Mouse (Mus musculus) regulatory T cell (primary cell): ENCODE results near the gene Sin3b.

Source experiments
- in situ Hi-C: fragments of 300-600 bp; cut with MboI, MseI; formaldehyde crosslinking; loops from one replicate; pipeline ENCODE4 v1.15.1; 2025; ENCODE audit warnings: high pct_unique_total_duplicates

Gene Sin3b

DNA sequence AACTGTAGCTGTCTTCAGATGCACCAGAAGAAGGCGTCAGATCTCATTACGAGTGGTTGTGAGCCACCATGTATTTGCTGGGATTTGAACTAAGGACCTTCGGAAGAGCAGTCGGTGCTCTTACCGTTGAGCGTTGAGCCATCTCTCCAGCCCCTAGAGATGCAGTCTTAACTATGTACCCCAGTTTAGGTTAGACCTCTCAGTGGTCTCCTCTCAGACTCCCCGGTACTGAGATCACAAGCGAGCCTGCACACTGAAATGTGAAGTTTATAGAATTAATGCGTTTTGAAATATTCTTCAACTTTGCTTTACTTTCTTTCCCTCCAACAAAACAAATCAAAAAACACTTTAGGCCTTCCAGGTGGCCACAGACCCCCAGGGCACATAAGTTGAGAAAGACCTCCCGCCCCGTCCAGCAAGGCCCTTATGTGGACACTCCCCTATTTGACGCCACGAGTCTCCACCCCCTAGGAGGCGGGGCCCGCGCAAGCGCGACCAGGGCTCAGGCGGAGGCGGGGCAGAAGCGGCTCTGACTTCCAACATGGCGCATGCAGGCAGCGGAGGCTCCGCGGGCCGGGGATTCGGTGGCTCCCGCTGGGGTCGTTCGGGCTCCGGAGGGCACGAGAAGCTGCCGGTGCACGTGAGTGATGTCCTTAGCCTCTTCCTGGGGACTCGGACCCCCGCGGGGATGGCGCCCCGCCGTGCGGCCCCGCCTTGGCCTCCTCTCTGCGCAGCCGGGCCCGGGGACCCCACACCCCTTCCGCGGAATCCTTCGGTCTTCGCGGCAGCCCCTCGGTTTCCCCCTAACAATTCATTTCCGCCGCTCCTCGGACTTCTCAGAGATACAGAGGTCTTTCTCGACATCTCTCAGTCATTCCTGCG is at the start of gene Sin3b:
Gene Sin3b (plus strand): TSS at position 517 of the 882 bp plus-strand sequence.
- in situ Hi-C loops = loop anchor here (10.0 kb wide), 1 partner anchor 148 kb away; the partner anchor contains the start of genes Smim7 and Tmem38a

DNA sequence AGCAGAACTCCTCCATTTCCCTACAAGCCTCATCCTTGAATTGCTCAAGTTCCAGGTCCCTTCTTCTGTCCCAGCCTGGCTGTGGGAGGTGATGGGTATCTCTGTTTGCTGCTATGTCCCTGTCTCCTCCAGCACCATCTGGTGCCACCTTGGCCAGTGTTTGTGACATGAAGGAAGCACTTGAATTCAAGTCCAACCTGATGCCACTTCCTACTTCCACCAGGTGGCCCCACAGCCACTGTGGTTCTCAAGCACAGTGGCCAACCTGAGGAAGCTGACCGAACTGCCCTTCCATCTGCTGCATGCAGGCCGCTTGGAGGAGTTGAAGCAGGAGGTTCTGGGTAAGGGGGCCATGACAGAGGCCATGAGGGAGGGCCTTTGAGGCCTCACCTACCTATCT is 48.9 kb upstream of the Sin3b start:
- in situ Hi-C loops = loop anchor here (10.0 kb wide), 1 partner anchor 531 kb away; no protein-coding TSS in a partner anchor

- in situ Hi-C loops = loop anchor here (10.0 kb wide), 1 partner anchor 528 kb away; no protein-coding TSS in a partner anchor
Observed at GRCm38 (mm10) chr8:72676436-72676835, 46.6 kb upstream of the Sin3b start.

GRCm38 (mm10) chr8:72676844-72677243 is 46.2 kb upstream of the Sin3b start:
- in situ Hi-C loops = loop anchor here (10.0 kb wide), 1 partner anchor 528 kb away; no protein-coding TSS in a partner anchor

DNA sequence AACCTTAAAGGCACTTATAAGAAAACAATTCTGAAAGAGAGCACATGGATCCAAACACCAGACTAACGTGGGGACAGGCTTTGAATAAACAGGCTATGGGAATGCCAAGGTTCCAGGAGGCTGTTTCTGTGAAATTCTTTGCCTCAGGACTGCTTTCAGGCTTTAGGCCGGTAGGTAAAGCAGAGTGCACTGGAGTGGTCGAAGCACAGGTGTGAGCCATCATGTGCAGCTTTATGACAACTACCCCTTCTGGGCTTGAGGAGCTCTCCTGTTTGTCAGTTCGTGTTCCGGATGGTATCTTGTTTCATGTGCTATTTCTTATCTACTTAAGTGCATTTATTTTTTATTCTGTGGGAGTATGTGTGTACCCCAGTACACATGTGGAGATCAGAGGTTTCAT is 45.8 kb upstream of the Sin3b start:
- in situ Hi-C loops = loop anchor here (10.0 kb wide), 1 partner anchor 527 kb away; no protein-coding TSS in a partner anchor

DNA sequence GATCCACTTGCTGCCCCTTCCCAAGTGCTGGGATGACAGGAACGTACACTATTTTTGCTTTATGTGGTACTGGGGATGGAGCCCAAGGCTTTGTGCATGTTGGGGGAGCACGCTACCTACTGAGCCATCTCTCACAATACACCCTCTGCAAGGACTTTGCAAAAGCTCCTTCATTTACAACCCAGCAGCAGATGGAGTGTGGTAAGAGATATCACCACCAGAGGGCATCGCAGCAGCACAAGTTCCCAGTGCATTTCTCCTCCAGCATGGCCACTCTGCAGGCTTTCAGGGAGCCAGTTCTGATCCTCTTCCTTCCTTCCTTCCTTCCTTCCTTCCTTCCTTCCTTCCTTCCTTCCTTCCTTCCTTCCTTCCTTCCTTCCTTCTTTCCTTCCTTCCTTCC is 43.0 kb upstream of the Sin3b start:
- in situ Hi-C loops = loop anchor here (5.0 to 10.0 kb wide), 2 partner anchors 67 to 1965 kb away; no protein-coding TSS in a partner anchor

DNA sequence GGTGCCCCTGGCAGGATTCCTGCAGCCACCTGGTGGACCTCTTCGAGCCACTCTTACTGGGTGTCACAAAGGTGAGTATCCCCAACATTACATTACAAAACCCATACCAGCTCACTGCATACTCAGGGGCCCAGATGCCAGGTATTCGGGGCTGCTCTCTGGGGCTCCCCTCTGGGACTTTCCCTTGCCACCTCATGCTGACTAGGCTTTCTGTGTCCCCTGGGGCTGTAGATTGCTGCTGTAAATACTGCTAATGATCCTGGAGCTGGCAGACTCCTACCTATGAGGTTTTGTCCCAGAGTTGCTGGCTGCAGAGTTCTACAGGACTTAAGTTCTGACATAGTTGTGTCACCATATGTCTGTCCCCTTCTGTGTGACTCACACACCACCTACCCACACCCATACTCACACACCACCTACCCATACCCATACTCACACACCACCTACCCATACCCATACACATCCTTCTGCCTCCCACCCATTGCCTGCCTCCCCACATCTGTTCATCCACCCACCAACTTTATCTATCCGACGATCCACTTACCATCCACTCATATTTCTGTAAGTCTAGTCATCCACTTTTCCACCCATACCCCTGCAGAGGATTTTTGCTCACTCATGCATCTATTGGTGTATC is 40.9 kb upstream of the Sin3b start:
- in situ Hi-C loops = loop anchor here (5.0 to 10.0 kb wide), 2 partner anchors 65 to 1963 kb away; no protein-coding TSS in a partner anchor

GRCm38 (mm10) chr8:72683010-72683521 is 40.0 kb upstream of the Sin3b start:
- in situ Hi-C loops = loop anchor here (5.0 to 10.0 kb wide), 2 partner anchors 64 to 1962 kb away; no protein-coding TSS in a partner anchor

DNA sequence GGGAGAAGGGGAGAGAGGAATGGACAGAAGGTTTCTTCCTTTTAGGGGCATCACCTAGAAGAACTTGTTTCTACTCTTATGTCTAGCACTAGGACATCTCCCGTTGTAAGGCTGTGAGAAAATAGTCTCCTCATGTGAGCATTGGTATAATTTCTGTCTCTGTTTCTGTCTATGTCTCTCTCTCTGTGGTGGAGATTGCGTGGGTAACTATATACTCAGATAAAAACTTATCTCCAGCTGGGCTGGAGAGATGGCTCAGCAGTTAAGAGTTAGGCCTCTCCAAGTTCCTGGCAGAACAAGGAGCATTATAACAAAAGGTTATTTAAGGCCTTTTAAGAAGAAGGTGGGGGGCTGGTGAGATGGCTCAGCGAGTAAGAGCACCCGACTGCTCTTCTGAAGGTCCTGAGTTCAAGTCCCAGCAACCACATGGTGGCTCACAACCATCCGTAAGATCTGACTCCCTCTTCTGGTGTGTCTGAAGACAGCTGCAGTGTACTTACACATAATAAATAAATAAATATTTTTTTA is 39.4 kb upstream of the Sin3b start:
- in situ Hi-C loops = loop anchor here (5.0 to 10.0 kb wide), 2 partner anchors 64 to 1961 kb away; no protein-coding TSS in a partner anchor

DNA sequence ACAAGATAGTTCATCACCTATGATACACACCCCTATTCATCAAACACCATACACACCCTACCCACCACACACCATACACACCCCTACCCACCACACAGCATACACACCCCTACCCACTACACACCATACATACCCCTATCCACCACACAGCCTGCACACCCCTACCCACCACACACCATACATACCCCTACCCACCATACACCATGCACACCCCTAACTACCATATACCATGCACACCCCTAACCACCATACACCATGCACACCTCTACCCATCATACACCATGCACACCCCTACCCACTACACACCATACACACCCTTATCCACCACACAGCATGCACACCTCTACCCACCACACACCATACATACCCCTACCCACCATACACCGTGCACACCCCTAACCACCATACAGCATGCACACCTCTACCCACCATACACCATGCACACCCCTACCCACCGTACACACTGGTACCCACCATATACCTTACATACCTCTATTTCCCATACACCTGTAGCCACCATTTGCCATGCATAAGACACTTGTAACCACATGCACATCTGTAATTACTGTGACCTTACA is 24.6 kb upstream of the Sin3b start:
- in situ Hi-C loops = no loop called here

GRCm38 (mm10) chr8:72712569-72712968 is 10.5 kb upstream of the Sin3b start:
- in situ Hi-C loops = no loop called here

- in situ Hi-C loops = no loop called here
Observed at GRCm38 (mm10) chr8:72716594-72716993, 6.5 kb upstream of the Sin3b start.

- in situ Hi-C loops = loop anchor here (10.0 kb wide), 1 partner anchor 146 kb away; the partner anchor contains the start of genes Smim7 and Tmem38a
Observed at GRCm38 (mm10) chr8:72720541-72720940, 2.5 kb upstream of the Sin3b start.

DNA sequence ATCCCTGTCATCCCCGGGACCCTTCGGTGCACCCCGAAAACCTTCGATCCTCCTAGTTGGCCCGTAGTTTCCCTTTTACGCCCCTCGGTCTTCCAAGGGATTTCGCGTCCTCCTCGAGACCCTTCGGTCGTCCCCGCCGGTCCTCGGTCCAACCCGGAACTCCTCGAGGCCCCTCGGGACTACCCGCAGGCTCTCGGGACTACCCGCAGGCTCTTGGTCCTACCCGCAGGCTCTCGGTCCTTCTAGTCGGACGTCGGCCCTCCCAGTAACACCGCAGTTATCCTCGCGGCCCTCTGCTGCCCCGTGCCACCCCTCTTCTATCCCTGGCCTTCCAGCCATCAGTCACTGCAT is 541 bp downstream of the Sin3b start:
- in situ Hi-C loops = loop anchor here (10.0 kb wide), 1 partner anchor 149 kb away; the partner anchor contains the start of genes Smim7 and Tmem38a

- in situ Hi-C loops = loop anchor here (10.0 kb wide), 1 partner anchor 154 kb away; the partner anchor contains the start of genes Smim7 and Tmem38a
Observed at GRCm38 (mm10) chr8:72728636-72729035, 5.6 kb downstream of the Sin3b start.

DNA sequence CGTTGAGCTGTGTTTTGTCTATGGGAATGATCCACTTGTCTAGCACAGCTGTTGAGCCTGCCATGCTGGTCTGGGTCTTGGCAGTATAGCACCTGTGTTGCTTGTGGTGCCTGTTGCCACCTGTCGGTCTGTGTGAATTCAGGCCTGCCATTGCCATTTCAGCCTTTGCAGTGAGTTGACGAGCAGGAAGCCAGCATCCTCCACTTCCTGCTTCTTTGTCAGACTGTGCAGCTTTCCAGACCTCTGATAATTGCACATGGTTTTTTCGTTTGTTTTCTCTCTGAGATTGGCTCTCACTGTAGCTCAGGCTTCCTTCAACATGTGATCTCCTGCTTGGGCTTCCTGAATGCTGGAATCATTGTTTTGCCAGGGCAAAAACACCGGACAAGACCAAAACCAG is 11.9 kb downstream of the Sin3b start:
- in situ Hi-C loops = no loop called here

DNA sequence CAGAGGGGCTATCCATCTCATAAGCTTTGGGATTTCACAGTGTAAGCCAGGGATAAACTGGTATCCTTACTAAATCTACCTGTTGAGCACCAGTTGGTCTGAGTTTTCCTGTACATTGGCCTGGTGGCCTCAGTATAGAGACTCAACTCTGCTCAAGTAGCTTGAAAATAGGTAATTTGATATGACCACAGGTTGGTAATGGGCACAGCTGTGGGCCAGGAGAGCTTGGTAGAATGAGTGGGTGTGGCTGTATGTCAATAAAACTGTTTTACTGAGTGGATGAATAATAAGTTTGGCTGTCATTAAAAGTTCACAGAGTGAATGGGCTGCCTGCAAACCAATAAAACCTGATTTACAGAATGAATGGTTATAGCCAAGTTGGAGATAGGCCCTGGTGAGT is 13.8 kb downstream of the Sin3b start:
- in situ Hi-C loops = no loop called here

- in situ Hi-C loops = loop anchor here (5.0 to 10.0 kb wide), 2 partner anchors 64 to 161 kb away; no protein-coding TSS in a partner anchor
Observed at GRCm38 (mm10) chr8:72746061-72746460, 23.0 kb downstream of the Sin3b start.

DNA sequence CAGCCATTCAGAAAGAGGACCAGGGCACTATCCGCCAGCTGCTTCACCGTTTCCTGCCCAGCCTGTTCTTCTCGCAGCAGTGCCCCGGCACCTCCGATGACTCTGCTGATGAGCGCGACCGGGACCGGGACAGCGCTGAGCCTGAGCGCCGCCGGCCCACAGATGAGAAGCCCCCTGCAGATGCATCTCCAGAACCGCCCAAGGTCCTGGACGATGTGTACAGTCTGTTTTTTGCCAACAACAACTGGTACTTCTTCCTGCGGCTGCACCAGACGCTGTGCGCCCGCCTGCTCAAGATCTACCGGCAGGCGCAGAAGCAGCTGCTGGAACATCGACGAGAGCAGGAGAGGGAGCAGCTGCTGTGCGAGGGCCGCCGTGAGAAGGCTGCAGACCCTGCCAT is 26.8 kb downstream of the Sin3b start:
- in situ Hi-C loops = loop anchor here (5.0 to 10.0 kb wide), 2 partner anchors 68 to 165 kb away; no protein-coding TSS in a partner anchor

DNA sequence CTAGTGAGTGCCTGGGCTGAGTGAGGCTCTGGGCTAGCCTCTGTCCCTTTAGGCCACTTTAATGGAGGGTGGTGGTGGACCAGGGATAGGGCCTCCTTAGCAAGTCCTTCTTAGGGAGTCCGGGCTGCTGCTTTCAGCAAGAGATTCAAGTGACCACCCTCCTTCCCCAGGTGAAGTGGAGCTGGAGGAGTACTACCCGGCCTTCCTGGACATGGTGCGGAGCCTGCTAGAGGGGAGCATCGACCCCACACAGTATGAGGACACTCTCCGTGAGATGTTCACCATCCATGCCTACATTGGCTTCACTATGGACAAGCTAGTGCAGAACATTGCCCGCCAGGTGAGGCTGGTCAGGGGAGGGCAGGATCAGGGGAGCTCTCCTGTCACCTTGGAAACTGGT is 27.2 kb downstream of the Sin3b start:
- in situ Hi-C loops = no loop called here

GRCm38 (mm10) chr8:72751126-72751525 is 28.0 kb downstream of the Sin3b start:
- in situ Hi-C loops = no loop called here
